ENCODE assay signal across 12 mouse cellular contexts in genomic region chr14:25708917-25709316, GRCm38 (mm10). TPM values are rescaled to one million over a fixed set of nuclear protein-coding genes. Genes with fewer than 3 reads are reported as not detected.
DNase-seq lines count a peak whose midpoint lies in the region; ATAC-seq lines count a peak whose summit lies in the region.
"Had no signal": no experiment of that assay in that cellular context is flagged by ENCODE, and none has a peak within 500 bp of the region (broad histone marks: within the 10 kb centered on the region; RNA-seq: fewer than 3 reads in every experiment).

No protein-coding gene starts in this region.

- 87% methylated on average over 2 of the region's 2 CpGs for WGBS in kidney, embryonic 14.5 days
- 88% methylated on average over 2 of the region's 2 CpGs for WGBS in embryonic facial prominence, embryonic 14.5 days
- 84% methylated on average over 2 of the region's 2 CpGs for WGBS in heart, embryonic 13.5 days
- 78% methylated on average over 2 of the region's 2 CpGs for WGBS in liver, embryonic 16.5 days (ENCODE audit: insufficient replicate concordance)
- WGBS in forebrain, embryonic 16.5 days: 87% methylated on average over 2 of the region's 2 CpGs

- H3K36me3 ChIP-seq in kidney, embryonic 14.5 days (ENCODE audit: control insufficient read depth, insufficient read depth, low read length): no peaks in the 10 kb centered on the region; the same call in 1 of the 2 replicates
- peaks cover 4% of the 10 kb centered on the region; the same call in 1 of the 2 replicates for H3K36me3 ChIP-seq in embryonic facial prominence, embryonic 14.5 days (ENCODE audit: control insufficient read depth, insufficient read depth, low read length)
- H3K36me3 ChIP-seq in heart, embryonic 13.5 days: peaks cover 3% of the 10 kb centered on the region
- no peaks in the 10 kb centered on the region for H3K36me3 ChIP-seq in liver, embryonic 16.5 days (ENCODE audit: control insufficient read depth, insufficient read depth)
- no peaks in the 10 kb centered on the region for H3K36me3 ChIP-seq in forebrain, embryonic 16.5 days (ENCODE audit: control insufficient read depth, insufficient read depth)
- H3K36me3 ChIP-seq: neural tube, embryonic 13.5 days had no signal

- no peak for ATAC-seq in kidney, embryonic 14.5 days (ENCODE audit: low FRiP score, low TSS enrichment)
- ATAC-seq in embryonic facial prominence, embryonic 14.5 days (ENCODE audit: low read depth): 0 out of 2 replicates have a peak, but pooled peaks have one; percentile 10
- ATAC-seq in heart, embryonic 13.5 days (ENCODE audit: extremely low read depth, insufficient number of reproducible peaks, low FRiP score, low TSS enrichment): no peak
- no peak for ATAC-seq in liver, embryonic 16.5 days (ENCODE audit: low read depth)
- ATAC-seq in forebrain, embryonic 16.5 days: no peak

- peaks cover 45% of the 10 kb centered on the region for H3K4me1 ChIP-seq in kidney, embryonic 14.5 days (ENCODE audit: control insufficient read depth, insufficient read depth, low read length)
- peaks cover 25% of the 10 kb centered on the region for H3K4me1 ChIP-seq in embryonic facial prominence, embryonic 14.5 days (ENCODE audit: control insufficient read depth, insufficient read depth, low read length)
- H3K4me1 ChIP-seq in heart, embryonic 13.5 days: peaks cover 59% of the 10 kb centered on the region
- peaks cover 33% of the 10 kb centered on the region for H3K4me1 ChIP-seq in liver, embryonic 16.5 days (ENCODE audit: control insufficient read depth, low read depth, low read length)
- H3K4me1 ChIP-seq in forebrain, embryonic 16.5 days (replicated peaks; ENCODE audit: control insufficient read depth, insufficient read depth, low read length): no peaks in the 10 kb centered on the region

- H3K4me3 ChIP-seq in kidney, embryonic 14.5 days (ENCODE audit: low read length): no peak overlapping the region
- no peak overlapping the region for H3K4me3 ChIP-seq in embryonic facial prominence, embryonic 14.5 days (ENCODE audit: low read depth, low read length)
- no peak overlapping the region for H3K4me3 ChIP-seq in heart, embryonic 13.5 days
- H3K4me3 ChIP-seq in liver, embryonic 16.5 days (ENCODE audit: low read depth, low read length): no peak overlapping the region
- no peak overlapping the region for H3K4me3 ChIP-seq in forebrain, embryonic 16.5 days (replicated peaks; ENCODE audit: low read length)
- H3K4me3 ChIP-seq: erythroblast, embryonic 14.5 days; neural tube, embryonic 13.5 days had no signal

- H3K27ac ChIP-seq in kidney, embryonic 14.5 days (ENCODE audit: low read depth, low read length): peak overlapping the region; percentile 34; the same call in 1 of the 2 replicates
- peak overlapping the region; percentile 58 for H3K27ac ChIP-seq in embryonic facial prominence, embryonic 14.5 days (replicated peaks; ENCODE audit: low read depth, low read length)
- H3K27ac ChIP-seq in heart, embryonic 13.5 days (replicated peaks): peak overlapping the region; percentile 94
- peak overlapping the region; percentile 57 for H3K27ac ChIP-seq in liver, embryonic 16.5 days (ENCODE audit: low read length)
- H3K27ac ChIP-seq in forebrain, embryonic 16.5 days (ENCODE audit: low read length): no peak overlapping the region
- H3K27ac ChIP-seq: neural tube, embryonic 13.5 days had no signal

- H3K9ac ChIP-seq in kidney, embryonic 14.5 days (ENCODE audit: low read depth, low read length): no peak overlapping the region
- H3K9ac ChIP-seq in embryonic facial prominence, embryonic 14.5 days (ENCODE audit: low read depth, low read length): no peak overlapping the region
- peak overlapping the region; percentile 66 for H3K9ac ChIP-seq in heart, embryonic 13.5 days
- no peak overlapping the region for H3K9ac ChIP-seq in liver, embryonic 16.5 days (ENCODE audit: low read depth, low read length)
- no peak overlapping the region for H3K9ac ChIP-seq in forebrain, embryonic 16.5 days (replicated peaks; ENCODE audit: low read depth, low read length)
- H3K9ac ChIP-seq: neural tube, embryonic 13.5 days had no signal

- no peak for DNase-seq in kidney, adult 8-10 months
- peak; percentile 44 for DNase-seq in embryonic facial prominence, embryonic 14.5 days (ENCODE audit: low spot score)
- no peak for DNase-seq in spleen, postnatal 14 days (ENCODE audit: low spot score in 2 of 2)
- no peak for DNase-seq in thymus, postnatal 10 days (ENCODE audit: low spot score in 2 of 2)
- DNase-seq: layer of hippocampus, postnatal 36 days had no signal

- no peaks in the 10 kb centered on the region for H3K9me3 ChIP-seq in kidney, embryonic 14.5 days (ENCODE audit: control insufficient read depth, low read length)
- H3K9me3 ChIP-seq in embryonic facial prominence, embryonic 14.5 days (ENCODE audit: control insufficient read depth, low read length): no peaks in the 10 kb centered on the region
- H3K9me3 ChIP-seq in heart, embryonic 13.5 days: no peaks in the 10 kb centered on the region
- no peaks in the 10 kb centered on the region for H3K9me3 ChIP-seq in liver, embryonic 16.5 days (replicated peaks; ENCODE audit: control insufficient read depth, low read length)
- H3K9me3 ChIP-seq in forebrain, embryonic 16.5 days (ENCODE audit: control insufficient read depth, low read length): no peaks in the 10 kb centered on the region
- H3K9me3 ChIP-seq: neural tube, embryonic 13.5 days had no signal

- H3K27me3 ChIP-seq in kidney, embryonic 14.5 days (ENCODE audit: control insufficient read depth, insufficient read depth, low read length): no peaks in the 10 kb centered on the region
- H3K27me3 ChIP-seq in embryonic facial prominence, embryonic 14.5 days (replicated peaks; ENCODE audit: control insufficient read depth, insufficient read depth, low read length): no peaks in the 10 kb centered on the region
- H3K27me3 ChIP-seq in heart, embryonic 13.5 days (replicated peaks): no peaks in the 10 kb centered on the region
- no peaks in the 10 kb centered on the region for H3K27me3 ChIP-seq in liver, embryonic 16.5 days (ENCODE audit: control insufficient read depth, insufficient read depth, low read depth, low read length)
- H3K27me3 ChIP-seq in forebrain, embryonic 16.5 days (replicated peaks; ENCODE audit: control insufficient read depth, insufficient read depth, low read length): no peaks in the 10 kb centered on the region
- H3K27me3 ChIP-seq: CH12.LX; neural tube, embryonic 13.5 days had no signal

- no peak overlapping the region for H3K4me2 ChIP-seq in kidney, embryonic 14.5 days (replicated peaks; ENCODE audit: low read depth, low read length)
- no peak overlapping the region for H3K4me2 ChIP-seq in embryonic facial prominence, embryonic 14.5 days (ENCODE audit: low read depth, low read length)
- H3K4me2 ChIP-seq in heart, embryonic 13.5 days: no peak overlapping the region
- no peak overlapping the region for H3K4me2 ChIP-seq in liver, embryonic 16.5 days (ENCODE audit: low read depth, low read length)
- H3K4me2 ChIP-seq in forebrain, embryonic 16.5 days (ENCODE audit: low read length): no peak overlapping the region
- H3K4me2 ChIP-seq: neural tube, embryonic 13.5 days had no signal

RNA-seq across cellular contexts. Expression of gene Ppif, which starts 15.0 kb away (rescaled TPM):
- 44.4 and 46.6 TPM in 2 replicates for polyA plus RNA-seq in kidney, embryonic 14.5 days (2014; fragmentation: Nextera tagmentation; extraction: Ambion mirVana)
- 27.3 and 28.4 TPM in 2 replicates for polyA plus RNA-seq in embryonic facial prominence, embryonic 14.5 days (2014; fragmentation: Nextera tagmentation; extraction: Ambion mirVana)
- polyA plus RNA-seq in heart, embryonic 13.5 days (2015; fragmentation: Nextera tagmentation; extraction: Ambion mirVana): 93.7 and 99.8 TPM in 2 replicates
- polyA plus RNA-seq in liver, embryonic 16.5 days (2015; fragmentation: Nextera tagmentation; extraction: Ambion mirVana): 20.5 and 26.0 TPM in 2 replicates
- 24.1 and 26.3 TPM in 2 replicates for polyA plus RNA-seq in forebrain, embryonic 16.5 days (2015; fragmentation: Nextera tagmentation; extraction: Ambion mirVana)

RNA-seq across cellular contexts. Expression of gene Zcchc24, which starts 59.9 kb away (rescaled TPM):
- polyA plus RNA-seq in kidney, embryonic 14.5 days (2014; fragmentation: Nextera tagmentation; extraction: Ambion mirVana): 17.0 and 24.0 TPM in 2 replicates
- 45.6 and 48.1 TPM in 2 replicates for polyA plus RNA-seq in embryonic facial prominence, embryonic 14.5 days (2014; fragmentation: Nextera tagmentation; extraction: Ambion mirVana)
- 20.8 and 22.6 TPM in 2 replicates for polyA plus RNA-seq in heart, embryonic 13.5 days (2015; fragmentation: Nextera tagmentation; extraction: Ambion mirVana)
- polyA plus RNA-seq in liver, embryonic 16.5 days (2015; fragmentation: Nextera tagmentation; extraction: Ambion mirVana): 4.5 and 5.5 TPM in 2 replicates
- polyA plus RNA-seq in forebrain, embryonic 16.5 days (2015; fragmentation: Nextera tagmentation; extraction: Ambion mirVana): 10.4 and 13.7 TPM in 2 replicates
